ENCODE assay signal across 8 mouse cellular contexts in genomic region chr3:51341268-51342081, GRCm38 (mm10). TPM values are rescaled to one million over a fixed set of nuclear protein-coding genes. Genes with fewer than 3 reads are reported as not detected.
DNase-seq lines count a peak whose midpoint lies in the region; ATAC-seq and TF ChIP-seq lines count a peak whose summit lies in the region.

No protein-coding gene starts in this region.

- peak overlapping the region; percentile 98 for H3K27ac ChIP-seq in hindbrain, embryonic 15.5 days (replicated peaks)
- H3K27ac ChIP-seq in left cerebral cortex, adult 2 months = peak overlapping the region; percentile 92
- H3K27ac ChIP-seq in macrophage = peak overlapping the region; percentile 74

- peak overlapping the region; percentile 74 for H3K4me3 ChIP-seq in hindbrain, embryonic 15.5 days
- H3K4me3 ChIP-seq in left cerebral cortex, adult 2 months = peak overlapping the region; percentile 95
- H3K4me3 ChIP-seq in macrophage (ENCODE audit: inconsistent target) = peak overlapping the region; percentile 75

- TF ChIP-seq CTCF in left cerebral cortex, adult 2 months (IDR thresholded peaks at IDR 0.05) = no peak

- ATAC-seq in hindbrain, embryonic 15.5 days (ENCODE audit: low FRiP score, low read depth) = peak; percentile 82

- H3K36me3 ChIP-seq in hindbrain, embryonic 15.5 days = no peaks in the 10 kb centered on the region
- H3K36me3 ChIP-seq in macrophage (ENCODE audit: inconsistent target) = no peaks in the 10 kb centered on the region

- H3K27me3 ChIP-seq in hindbrain, embryonic 15.5 days = no peaks in the 10 kb centered on the region

- no peaks in the 10 kb centered on the region for H3K9me3 ChIP-seq in hindbrain, embryonic 15.5 days

- peak overlapping the region; percentile 82 for H3K9ac ChIP-seq in hindbrain, embryonic 15.5 days

- H3K4me1 ChIP-seq in hindbrain, embryonic 15.5 days (replicated peaks) = peaks cover 24% of the 10 kb centered on the region

- peak overlapping the region; percentile 87 for H3K4me2 ChIP-seq in hindbrain, embryonic 15.5 days

- peak; percentile 51 for DNase-seq in T-cell, adult 2 months (ENCODE audit: low spot score)
- DNase-seq in cerebellum, postnatal 36 days = peak; percentile 76 to 85
- peak; percentile 92 for DNase-seq in gastrocnemius, adult 18-20 months (ENCODE audit: low spot score)
- DNase-seq in left cerebral cortex, adult 2 months (ENCODE audit: extremely low spot score in 1 of 2, low spot score in 2 of 2) = peak; percentile 76 to 80
- peak; percentile 86 for DNase-seq in right cerebral cortex, adult 18-20 months
- peak; percentile 83 for DNase-seq in urinary bladder, adult 2 months (ENCODE audit: low spot score)

- intact Hi-C loops in left cerebral cortex, adult 2 months (cut with DNase I) = loop anchor here (2.0 kb wide), 1 partner anchor 23 kb away; no protein-coding TSS in a partner anchor

- WGBS in hindbrain, embryonic 15.5 days = under 1% methylated on average over 79 of the region's 86 CpGs
- under 1% methylated on average over 69 of the region's 86 CpGs for WGBS in macrophage (ENCODE audit: missing documents)

- H3K79me2 ChIP-seq in macrophage (ENCODE audit: inconsistent target) = peaks cover 34% of the 10 kb centered on the region

RNA-seq across cellular contexts. Expression of gene Elf2, which starts 1.0 kb away (rescaled TPM):
- total RNA-seq in gastrocnemius, adult 18-20 months (2021) = 10 to 100 TPM; 38.5 to 43.6 TPM
- 34.2 and 35.7 TPM in 2 replicates for polyA plus RNA-seq in hindbrain, embryonic 15.5 days (2015; fragmentation: Nextera tagmentation; extraction: Ambion mirVana)
- total RNA-seq in left cerebral cortex, adult 2 months (2021) = 10 to 100 TPM; 48.5 to 51.8 TPM
- total RNA-seq in macrophage (2018; cell fraction: chromatin; rRNA removed) = 100 to 1,000 TPM; 117 to 322 (median 208) TPM
- 10 to 100 TPM; 29.4 to 66.9 (median 48.2) TPM for total RNA-seq in macrophage (2018; cell fraction: cytosol; rRNA removed)
- 100 to 1,000 TPM in 19 of 26 experiments, 10 to 100 TPM in 7; 63.4 to 181 (median 112) TPM for total RNA-seq in macrophage (2018; cell fraction: nucleus; rRNA removed)
- polyA plus RNA-seq in macrophage (2018) = 38.0 to 40.4 TPM (median 38.7 TPM) in 3 replicates
- polyA plus RNA-seq in urinary bladder, adult 2 months (2012; rRNA removed) = 52.0 and 53.9 TPM in 2 replicates

RNA-seq across cellular contexts. Expression of gene Mgarp, which starts 55.1 kb away (rescaled TPM):
- total RNA-seq in gastrocnemius, adult 18-20 months (2021) = under 1 TPM in 1 of 2 experiments, not detected in 1; 0.25 TPM
- 2.0 and 2.5 TPM in 2 replicates for polyA plus RNA-seq in hindbrain, embryonic 15.5 days (2015; fragmentation: Nextera tagmentation; extraction: Ambion mirVana)
- not detected for total RNA-seq in left cerebral cortex, adult 2 months (2021)
- 1 to 10 TPM in 1 of 26 experiments, not detected in 25; 1.1 TPM for total RNA-seq in macrophage (2018; cell fraction: chromatin; rRNA removed)
- under 1 TPM in 1 of 26 experiments, not detected in 25; 0.11 TPM for total RNA-seq in macrophage (2018; cell fraction: cytosol; rRNA removed)
- not detected for total RNA-seq in macrophage (2018; cell fraction: nucleus; rRNA removed)
- polyA plus RNA-seq in macrophage (2018) = not detected in 3 replicates
- 2.9 and 3.6 TPM in 2 replicates for polyA plus RNA-seq in urinary bladder, adult 2 months (2012; rRNA removed)

Comparison
In these comparisons a context has a peak if more than half of its experiments do, and no peak if none do; other contexts are left out.
1. Peak in every context shown above with its lines: DNase-seq, ATAC-seq, H3K4me3 ChIP-seq and H3K27ac ChIP-seq.